Mouse (Mus musculus): Measurements from ENCODE around the gene Cideb.

- TF ChIP-seq EP300 (IDR thresholded peaks at IDR 0.05; ENCODE audit: insufficient read depth, low read depth, low read length) (no peak), CTCF (IDR thresholded peaks at IDR 0.05; ENCODE audit: low read depth, low read length) (no peak), POLR2A (IDR thresholded peaks at IDR 0.05; ENCODE audit: insufficient read depth, low read length) (no peak)
These were observed 28.1 kb downstream of the Cideb start for GRCm38 (mm10) chr14:55730116-55730515.
